Mouse (Mus musculus) CH12.LX (cell line): Measurements from ENCODE around the gene Chst13.

ENCODE experiments used
- CTCF ChIP-seq, 2 experiments: IDR thresholded peaks in 1 of 2; conservative IDR thresholded peaks in 1 of 2; 2 replicates each; pipeline ENCODE4 v1.5.1; 2011 to 2012; ENCODE audit warnings: low read depth in 2 of 2, low read length in 2 of 2, improper control_type of control experiment in 1 of 2, inconsistent platforms in 1 of 2, mild to moderate bottlenecking in 1 of 2, moderate library complexity in 1 of 2
- HCFC1 ChIP-seq: IDR thresholded peaks from 2 replicates; pipeline ENCODE4 v1.6.1; 2012; ENCODE audit warnings: low read depth, mild to moderate bottlenecking, inconsistent platforms, low read length, improper control_type of control experiment
- JUND ChIP-seq: conservative IDR thresholded peaks from 2 replicates; pipeline ENCODE4 v1.6.1; 2011; ENCODE audit warnings: low read depth, low read length, improper control_type of control experiment
- MAX ChIP-seq: IDR thresholded peaks from 2 replicates; pipeline ENCODE4 v1.6.1; 2011; ENCODE audit warnings: low read length, improper control_type of control experiment
- MEF2A ChIP-seq: IDR thresholded peaks from 2 replicates; pipeline ENCODE4 v1.6.1; 2014; ENCODE audit warnings: low read depth, mild to moderate bottlenecking, inconsistent platforms, low read length, improper control_type of control experiment, borderline replicate concordance
- MYC ChIP-seq: IDR thresholded peaks from 2 replicates; pipeline ENCODE4 v1.6.1; 2011; ENCODE audit warnings: low read depth, mild to moderate bottlenecking, improper control_type of control experiment, low read length
- NELFE ChIP-seq: IDR thresholded peaks from 2 replicates; pipeline ENCODE4 v1.6.1; 2011; ENCODE audit warnings: low read depth, low read length, improper control_type of control experiment
- POLR2A ChIP-seq: IDR thresholded peaks from 2 replicates; pipeline ENCODE4 v1.6.1; 2011; ENCODE audit warnings: low read depth, mild to moderate bottlenecking, improper control_type of control experiment, low read length
- RCOR1 ChIP-seq: conservative IDR thresholded peaks from 2 replicates; pipeline ENCODE4 v1.6.1; 2012; ENCODE audit warnings: low read depth, mild to moderate bottlenecking, inconsistent platforms, low read length, improper control_type of control experiment
- TBP ChIP-seq: conservative IDR thresholded peaks from 2 replicates; pipeline ENCODE4 v1.6.1; 2011; ENCODE audit warnings: low read depth, low read length, improper control_type of control experiment
- TCF12 ChIP-seq: IDR thresholded peaks from 2 replicates; pipeline ENCODE4 v1.6.1; 2014; ENCODE audit warnings: low read depth, mild to moderate bottlenecking, inconsistent platforms, low read length, improper control_type of control experiment
- USF2 ChIP-seq: conservative IDR thresholded peaks from 2 replicates; pipeline ENCODE4 v1.6.1; 2011; ENCODE audit warnings: low read depth, low read length, improper control_type of control experiment
- ZC3H11A ChIP-seq: IDR thresholded peaks from 2 replicates; pipeline ENCODE4 v1.6.1; 2012; ENCODE audit warnings: low read depth, mild to moderate bottlenecking, inconsistent platforms, low read length, improper control_type of control experiment

DNA sequence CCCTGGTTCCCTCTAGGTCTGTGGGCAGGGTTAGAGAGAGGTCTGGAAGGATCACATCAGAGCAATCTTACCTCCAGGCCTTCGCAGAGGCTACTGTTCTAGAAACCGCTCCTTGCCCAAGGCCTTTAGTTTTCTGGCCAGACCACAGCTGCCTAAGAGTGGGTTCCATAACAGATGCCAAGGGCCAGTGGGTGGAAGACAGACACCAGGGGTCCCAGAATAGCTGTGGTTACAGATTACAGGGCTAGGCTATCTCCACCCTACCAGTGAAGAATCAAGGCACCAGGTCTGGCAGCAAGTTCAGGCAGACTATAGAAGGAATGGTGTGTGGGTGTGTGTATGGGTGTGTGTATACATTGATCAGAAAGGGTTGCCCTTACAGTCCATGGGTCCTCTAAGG, 6.0 kb downstream of the Chst13 start:
- TF ChIP-seq TCF12 (no peak), CTCF (conservative IDR thresholded peaks at IDR 0.05 in 1 of 2, IDR thresholded peaks at IDR 0.05 in 1 of 2; ENCODE audit: low read depth in 2 of 2, low read length in 2 of 2) (no peak), MYC (no peak), POLR2A (no peak), RCOR1 (no peak), MEF2A (no peak), MAX (no peak), TBP (no peak), USF2 (no peak), NELFE (no peak), HCFC1 (no peak), ZC3H11A (no peak), JUND (no peak)
